Mouse (Mus musculus): ENCODE results near the gene Hoxa3. TPM values are rescaled to one million over a fixed set of nuclear protein-coding genes. Genes with fewer than 3 reads are reported as not detected.

The Hoxa3 gene
- polyA plus RNA-seq, 1 experiment from 2014 or later: 7.0 TPM

GRCm38 (mm10) chr6:52166431-52167077, 46.6 kb downstream of the Hoxa3 start:
- Histone ChIP-seq H3K36me3 (peaks cover 15% of the 10 kb centered on the region), H3K4me3 (peak overlapping the region; percentile 41; the same call in 1 of the 2 replicates), H3K27me3 (ENCODE audit: low read depth, poor library complexity, severe bottlenecking) (peaks cover 58% of the 10 kb centered on the region), H3K4me1 (peaks cover 95% of the 10 kb centered on the region), H3K9me3 (replicated peaks) (no peaks in the 10 kb centered on the region), H3K27ac (peak overlapping the region; percentile 90)
- DNase-seq (ENCODE audit: low spot score): peak; percentile 48
- WGBS: 2% methylated on average over 4 of the region's 4 CpGs

- H3K9me3 ChIP-seq (replicated peaks): no peaks in the 10 kb centered on the region
- peak overlapping the region; percentile 90 for H3K27ac ChIP-seq
- peak overlapping the region; percentile 58 for H3K4me3 ChIP-seq
- peaks cover 13% of the 10 kb centered on the region for H3K36me3 ChIP-seq
- peaks cover 50% of the 10 kb centered on the region for H3K27me3 ChIP-seq (ENCODE audit: low read depth, poor library complexity, severe bottlenecking)
- H3K4me1 ChIP-seq: peaks cover 95% of the 10 kb centered on the region
- peak; percentile 72 for DNase-seq (ENCODE audit: low spot score)
- under 1% methylated on average over 28 of the region's 28 CpGs for WGBS
These were observed 47.4 kb downstream of the Hoxa3 start for GRCm38 (mm10) chr6:52165441-52166370.

GRCm38 (mm10) chr6:52164626-52165440, 48.3 kb downstream of the Hoxa3 start, which contains the start of gene Hoxa2:
Gene Hoxa2, minus strand, starts transcription at chr6:52164831.
- Histone ChIP-seq H3K36me3 (peaks cover 4% of the 10 kb centered on the region), H3K4me1 (peaks cover 95% of the 10 kb centered on the region), H3K9me3 (replicated peaks) (no peaks in the 10 kb centered on the region), H3K27ac (peak within 1 kb of the TSS; percentile 90), H3K4me3 (peak within 1 kb of the TSS; percentile 58), H3K27me3 (ENCODE audit: low read depth, poor library complexity, severe bottlenecking) (peaks cover 46% of the 10 kb centered on the region)
- DNase-seq (ENCODE audit: low spot score): peak; percentile 77
- WGBS: under 1% methylated on average over 25 of the region's 25 CpGs

GRCm38 (mm10) chr6:52164051-52164625, 49.0 kb downstream of the Hoxa3 start:
- peaks cover 96% of the 10 kb centered on the region for H3K4me1 ChIP-seq
- H3K27me3 ChIP-seq (ENCODE audit: low read depth, poor library complexity, severe bottlenecking): peaks cover 49% of the 10 kb centered on the region
- WGBS: under 1% methylated on average over 39 of the region's 39 CpGs

GRCm38 (mm10) chr6:52163366-52164031, 49.6 kb downstream of the Hoxa3 start:
- Histone ChIP-seq H3K27ac (peak overlapping the region; percentile 90), H3K36me3 (no peaks in the 10 kb centered on the region), H3K4me1 (peaks cover 97% of the 10 kb centered on the region), H3K27me3 (ENCODE audit: low read depth, poor library complexity, severe bottlenecking) (peaks cover 48% of the 10 kb centered on the region), H3K9me3 (replicated peaks) (no peaks in the 10 kb centered on the region), H3K4me3 (peak overlapping the region; percentile 58)
- 2% methylated on average over 17 of the region's 17 CpGs for WGBS
- peak; percentile 73 for DNase-seq (ENCODE audit: low spot score)

More at GRCm38 (mm10) chr6:52164051-52164625, 49.0 kb downstream of the Hoxa3 start:
- Histone ChIP-seq H3K27ac (peak overlapping the region; percentile 90), H3K36me3 (0 out of 2 replicates have a peak, but pooled peaks cover 2% of the 10 kb centered on the region), H3K4me3 (peak overlapping the region; percentile 58), H3K9me3 (replicated peaks) (no peaks in the 10 kb centered on the region)
- DNase-seq (ENCODE audit: low spot score): peak; percentile 79

GRCm38 (mm10) chr6:52162611-52163365, 50.3 kb downstream of the Hoxa3 start:
- Histone ChIP-seq H3K9me3 (replicated peaks) (no peaks in the 10 kb centered on the region), H3K4me1 (peaks cover 96% of the 10 kb centered on the region), H3K27me3 (ENCODE audit: low read depth, poor library complexity, severe bottlenecking) (peaks cover 44% of the 10 kb centered on the region), H3K4me3 (peak overlapping the region; percentile 58), H3K36me3 (no peaks in the 10 kb centered on the region), H3K27ac (peak overlapping the region; percentile 90)
- WGBS: 6% methylated on average over 14 of the region's 14 CpGs
- DNase-seq (ENCODE audit: low spot score): peak; percentile 58

GRCm38 (mm10) chr6:52162093-52162380, 51.1 kb downstream of the Hoxa3 start:
- Histone ChIP-seq H3K27me3 (ENCODE audit: low read depth, poor library complexity, severe bottlenecking) (peaks cover 44% of the 10 kb centered on the region), H3K4me3 (0 out of 2 replicates have a peak overlapping the region, but pooled peaks have one; percentile 88), H3K27ac (no peak overlapping the region), H3K36me3 (no peaks in the 10 kb centered on the region), H3K9me3 (replicated peaks) (no peaks in the 10 kb centered on the region), H3K4me1 (peaks cover 96% of the 10 kb centered on the region)
- DNase-seq (ENCODE audit: low spot score): no peak
- WGBS: 14% methylated on average over 1 of the region's 1 CpGs

GRCm38 (mm10) chr6:52161336-52162092, 51.6 kb downstream of the Hoxa3 start:
- WGBS: 5% methylated on average over 8 of the region's 8 CpGs
- DNase-seq (ENCODE audit: low spot score): peak; percentile 70
- Histone ChIP-seq H3K36me3 (no peaks in the 10 kb centered on the region), H3K27me3 (ENCODE audit: low read depth, poor library complexity, severe bottlenecking) (peaks cover 44% of the 10 kb centered on the region), H3K4me3 (peak overlapping the region; percentile 88), H3K4me1 (peaks cover 96% of the 10 kb centered on the region), H3K27ac (0 out of 2 replicates have a peak overlapping the region, but pooled peaks have one; percentile 75), H3K9me3 (replicated peaks) (no peaks in the 10 kb centered on the region)

- H3K36me3 ChIP-seq: no peaks in the 10 kb centered on the region
- H3K4me1 ChIP-seq: peaks cover 91% of the 10 kb centered on the region
- WGBS: under 1% methylated on average over 30 of the region's 30 CpGs
- peak; percentile 72 for DNase-seq (ENCODE audit: low spot score)
- H3K9me3 ChIP-seq (replicated peaks): no peaks in the 10 kb centered on the region
- peaks cover 45% of the 10 kb centered on the region for H3K27me3 ChIP-seq (ENCODE audit: low read depth, poor library complexity, severe bottlenecking)
- H3K27ac ChIP-seq: peak overlapping the region; percentile 75
- peak overlapping the region; percentile 88 for H3K4me3 ChIP-seq
These were observed 52.4 kb downstream of the Hoxa3 start for GRCm38 (mm10) chr6:52160511-52161335.

- Histone ChIP-seq H3K27ac (peak overlapping the region; percentile 75), H3K36me3 (no peaks in the 10 kb centered on the region), H3K9me3 (replicated peaks) (no peaks in the 10 kb centered on the region), H3K27me3 (ENCODE audit: low read depth, poor library complexity, severe bottlenecking) (peaks cover 51% of the 10 kb centered on the region), H3K4me1 (peaks cover 83% of the 10 kb centered on the region), H3K4me3 (peak overlapping the region; percentile 88)
- peak; percentile 50 for DNase-seq (ENCODE audit: low spot score)
- WGBS: 2% methylated on average over 9 of the region's 9 CpGs
These were observed 53.2 kb downstream of the Hoxa3 start for GRCm38 (mm10) chr6:52159979-52160378.

All from limb, embryonic 10.5 days (tissue).